In genomic region chr2:124533602-124534001, GRCm38 (mm10) we compare ENCODE assay signal across 19 mouse cellular contexts.
DNase-seq lines count a peak whose midpoint lies in the region; ATAC-seq and TF ChIP-seq lines count a peak whose summit lies in the region.
"Had no signal": no experiment of that assay in that cellular context is flagged by ENCODE, and none has a peak within 500 bp of the region (broad histone marks: within the 10 kb centered on the region; RNA-seq: fewer than 3 reads in every experiment).

No protein-coding gene starts in this region.

- H3K4me3 ChIP-seq in gastrocnemius, adult 2 months: no peak overlapping the region
- H3K4me3 ChIP-seq: heart, adult 2 months; heart, embryonic 15.5 days; liver, embryonic 13.5 days had no signal

- intact Hi-C loops in gastrocnemius, adult 2 months (cut with DNase I): no loop called here

- H3K27ac ChIP-seq in gastrocnemius, adult 2 months: no peak overlapping the region
- H3K27ac ChIP-seq: heart, adult 2 months; heart, embryonic 15.5 days; liver, embryonic 13.5 days had no signal

- peak; percentile 80 for ATAC-seq in frontal cortex, adult (ENCODE audit: low TSS enrichment)
- ATAC-seq: hindbrain, embryonic 16.5 days; intestine, embryonic 16.5 days had no signal

- DNase-seq in frontal cortex, postnatal 14 days (ENCODE audit: low spot score in 2 of 2): no peak
- DNase-seq in right cerebral cortex, adult 18-20 months: peak; percentile 50
- no peak for DNase-seq in right cerebral cortex, postnatal 10 days (ENCODE audit: low spot score in 2 of 2)
- DNase-seq in layer of hippocampus, adult 9-10 months (ENCODE audit: low spot score): peak; percentile 41
- DNase-seq in cerebellum, postnatal 4 days (ENCODE audit: low spot score in 2 of 2): no peak
- no peak for DNase-seq in gastrocnemius, adult 2 months
- DNase-seq: adrenal gland, postnatal 25 days; cerebellum, adult 11-12 months; embryo, embryonic 11 days; gastrocnemius, postnatal 25 days; heart, adult 2 months; liver, embryonic 13.5 days; lung, embryonic 14.5 days; lung, postnatal 36 days; thymus, postnatal 14 days had no signal

- TF ChIP-seq CTCF in gastrocnemius, adult 2 months (IDR thresholded peaks at IDR 0.05): no peak

Comparison
In these comparisons a context has a peak if more than half of its experiments do, and no peak if none do; other contexts are left out.
1. DNase-seq: peak in right cerebral cortex, adult 18-20 months (single experiment) and layer of hippocampus, adult 9-10 months (single experiment); none in frontal cortex, postnatal 14 days (0 of 2), right cerebral cortex, postnatal 10 days (0 of 2), cerebellum, postnatal 4 days (0 of 2) and gastrocnemius, adult 2 months (single experiment).